Mouse (Mus musculus): Measurements from ENCODE around the gene Gm21312. TPM values are rescaled to one million over a fixed set of nuclear protein-coding genes. Genes with fewer than 3 reads are reported as not detected.
"Not testable (repeated sequence)": the region's sequence is repeated elsewhere in the genome, so short reads cannot be mapped to it uniquely, and the experiment has no call there.

Gene Gm21312
- not detected for total RNA-seq (2021)
- long read RNA-seq, experiment 1, result 0 reads
- long read RNA-seq, experiment 2, result 0 reads

GRCm38 (mm10) chr10:104176724-104177123, at the start of gene Gm21312:
Gm21312 (plus strand) TSS chr10:104177024.
- DNase-seq (ENCODE audit: low spot score in 2 of 2), result not testable (repeated sequence)

- not testable (repeated sequence) for DNase-seq (ENCODE audit: low spot score in 2 of 2)
Observed at GRCm38 (mm10) chr10:104142687-104143086, 34.1 kb upstream of the Gm21312 start, which contains the start of gene Gm21293. Gm21293 (plus strand) TSS chr10:104142987.

- not testable (repeated sequence) for DNase-seq (ENCODE audit: low spot score in 2 of 2)
Observed at GRCm38 (mm10) chr10:104151197-104151596, 25.6 kb upstream of the Gm21312 start, which contains the start of gene Gm6763. Gm6763 (plus strand) TSS chr10:104151497.

GRCm38 (mm10) chr10:104159706-104160105, 17.1 kb upstream of the Gm21312 start, which contains the start of gene Gm8764:
Gm8764 (plus strand) TSS chr10:104160006.
- not testable (repeated sequence) for DNase-seq (ENCODE audit: low spot score in 2 of 2)

GRCm38 (mm10) chr10:104168215-104168614, 8.6 kb upstream of the Gm21312 start, which contains the start of gene Gm21304:
Gm21304 (plus strand) TSS chr10:104168515.
- not testable (repeated sequence) for DNase-seq (ENCODE audit: low spot score in 2 of 2)

GRCm38 (mm10) chr10:104185233-104185632, 8.4 kb downstream of the Gm21312 start, which contains the start of gene Gm20765:
Gm20765 (plus strand) TSS chr10:104185533.
- DNase-seq (ENCODE audit: low spot score in 2 of 2), result not testable (repeated sequence)

- DNase-seq (ENCODE audit: low spot score in 2 of 2), result not testable (repeated sequence)
Observed at GRCm38 (mm10) chr10:104193742-104194141, 16.9 kb downstream of the Gm21312 start, which contains the start of gene Gm4340. Gm4340 (plus strand) TSS chr10:104194042.

- DNase-seq (ENCODE audit: low spot score in 2 of 2), result no peak
Observed at GRCm38 (mm10) chr10:104209655-104210054, 32.8 kb downstream of the Gm21312 start.

- DNase-seq (ENCODE audit: low spot score in 2 of 2), result no peak
Observed at GRCm38 (mm10) chr10:104210268-104210990, 33.6 kb downstream of the Gm21312 start.

GRCm38 (mm10) chr10:104214527-104214926, 37.7 kb downstream of the Gm21312 start:
- DNase-seq (ENCODE audit: low spot score in 2 of 2), result no peak

GRCm38 (mm10) chr10:104220303-104221021, 43.6 kb downstream of the Gm21312 start:
- no peak for DNase-seq (ENCODE audit: low spot score in 2 of 2)

Other genes with a start within 250 kb of the Gm21312 start
- not detected for gene Gm21293, start 34.0 kb upstream of the Gm21312 start, total RNA-seq (2021)
- not detected for gene Gm6763, start 25.5 kb upstream of the Gm21312 start, total RNA-seq (2021)
- not detected for gene Gm8764, start 17.0 kb upstream of the Gm21312 start, total RNA-seq (2021)
- not detected for gene Gm21304, start 8.5 kb upstream of the Gm21312 start, total RNA-seq (2021)
- gene Gm20765, start 8.5 kb downstream of the Gm21312 start, total RNA-seq (2021), result not detected
- not detected for gene Gm4340, start 17.0 kb downstream of the Gm21312 start, total RNA-seq (2021)